Mouse (Mus musculus): ENCODE data around the gene Tns1.

DNA sequence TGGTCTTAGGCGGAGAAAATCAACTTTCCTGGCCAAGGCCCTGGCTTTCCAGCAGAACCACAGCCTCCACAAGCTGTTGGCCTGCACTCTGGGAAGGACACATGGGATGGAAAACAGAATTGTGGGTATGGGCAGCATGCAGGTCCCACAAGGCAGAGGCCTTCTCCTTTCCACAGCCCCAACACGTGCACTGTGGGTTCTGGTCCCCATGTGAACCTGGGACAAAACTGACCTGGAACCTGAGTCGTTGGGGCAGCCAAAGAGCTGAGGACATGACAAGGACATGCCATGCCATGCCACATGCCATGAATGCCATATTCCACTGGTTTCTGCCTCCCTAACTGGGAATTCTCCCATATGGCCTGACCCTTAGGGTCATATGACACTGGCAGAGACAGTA is 263.8 kb downstream of the Tns1 start:
- no peak for TF ChIP-seq CTCF (IDR thresholded peaks at IDR 0.05; ENCODE audit: insufficient read depth, low read depth, low read length)
- TF ChIP-seq POLR2A (IDR thresholded peaks at IDR 0.05; ENCODE audit: insufficient read depth, low read depth, low read length) = no peak
